Mouse (Mus musculus): ENCODE measurements around the gene Qdpr.
"Not testable (repeated sequence)": the region's sequence is repeated elsewhere in the genome, so short reads cannot be mapped to it uniquely, and the experiment has no call there.

Gene Qdpr

GRCm38 (mm10) chr5:45453451-45453850 is 3.4 kb upstream of the Qdpr start, which contains the start of gene Clrn2:
Clrn2 (plus strand) TSS chr5:45453751.
- DNase-seq (ENCODE audit: low spot score in 2 of 2) = no peak

- DNase-seq (ENCODE audit: low spot score in 2 of 2) = no peak
These were observed 830 bp downstream of the Qdpr start for GRCm38 (mm10) chr5:45449206-45449605.

GRCm38 (mm10) chr5:45448676-45449075 is 1.4 kb downstream of the Qdpr start:
- no peak for DNase-seq (ENCODE audit: low spot score in 2 of 2)

- DNase-seq (ENCODE audit: low spot score in 2 of 2) = no peak
These were observed 5.8 kb downstream of the Qdpr start for GRCm38 (mm10) chr5:45444130-45444832.

- DNase-seq (ENCODE audit: low spot score in 2 of 2) = no peak
These were observed 8.3 kb downstream of the Qdpr start for GRCm38 (mm10) chr5:45441745-45442144.

GRCm38 (mm10) chr5:45441124-45441523 is 8.9 kb downstream of the Qdpr start:
- DNase-seq (ENCODE audit: low spot score in 2 of 2) = peak in 1 of 2 experiments; percentile 5

GRCm38 (mm10) chr5:45438301-45438700 is 11.7 kb downstream of the Qdpr start:
- no peak for DNase-seq (ENCODE audit: low spot score in 2 of 2)

GRCm38 (mm10) chr5:45437826-45438225 is 12.2 kb downstream of the Qdpr start:
- DNase-seq (ENCODE audit: low spot score in 2 of 2) = no peak

GRCm38 (mm10) chr5:45435967-45436950 is 13.8 kb downstream of the Qdpr start:
- DNase-seq (ENCODE audit: low spot score in 2 of 2) = no peak

- no peak for DNase-seq (ENCODE audit: low spot score in 2 of 2)
These were observed 22.1 kb downstream of the Qdpr start for GRCm38 (mm10) chr5:45427891-45428290.

- DNase-seq (ENCODE audit: low spot score in 2 of 2) = no peak
These were observed 23.5 kb downstream of the Qdpr start for GRCm38 (mm10) chr5:45426416-45427034.

GRCm38 (mm10) chr5:45425771-45426170 is 24.3 kb downstream of the Qdpr start:
- not testable (repeated sequence) for DNase-seq (ENCODE audit: low spot score in 2 of 2)

- no peak for DNase-seq (ENCODE audit: low spot score in 2 of 2)
These were observed 25.8 kb downstream of the Qdpr start for GRCm38 (mm10) chr5:45424021-45424886.

GRCm38 (mm10) chr5:45421881-45422844 is 27.9 kb downstream of the Qdpr start:
- DNase-seq (ENCODE audit: low spot score in 2 of 2) = no peak

GRCm38 (mm10) chr5:45419841-45420638 is 30.0 kb downstream of the Qdpr start:
- DNase-seq (ENCODE audit: low spot score in 2 of 2) = no peak

- no peak for DNase-seq (ENCODE audit: low spot score in 2 of 2)
These were observed 32.1 kb downstream of the Qdpr start for GRCm38 (mm10) chr5:45417859-45418443.

GRCm38 (mm10) chr5:45416478-45416877 is 33.6 kb downstream of the Qdpr start:
- DNase-seq (ENCODE audit: low spot score in 2 of 2) = no peak

GRCm38 (mm10) chr5:45406129-45406528 is 43.9 kb downstream of the Qdpr start:
- DNase-seq (ENCODE audit: low spot score in 2 of 2) = no peak

GRCm38 (mm10) chr5:45402632-45403031 is 47.4 kb downstream of the Qdpr start:
- DNase-seq (ENCODE audit: low spot score in 2 of 2) = peak in 1 of 2 experiments; percentile 26
